Mouse (Mus musculus): ENCODE measurements at regions not wholly inside any gene's neighbourhood (a gene's known extent, or its start where the extent isn't known, plus 50 kb on each side); places are given as distances from the start of the nearest gene placed in this dataset.

DNA sequence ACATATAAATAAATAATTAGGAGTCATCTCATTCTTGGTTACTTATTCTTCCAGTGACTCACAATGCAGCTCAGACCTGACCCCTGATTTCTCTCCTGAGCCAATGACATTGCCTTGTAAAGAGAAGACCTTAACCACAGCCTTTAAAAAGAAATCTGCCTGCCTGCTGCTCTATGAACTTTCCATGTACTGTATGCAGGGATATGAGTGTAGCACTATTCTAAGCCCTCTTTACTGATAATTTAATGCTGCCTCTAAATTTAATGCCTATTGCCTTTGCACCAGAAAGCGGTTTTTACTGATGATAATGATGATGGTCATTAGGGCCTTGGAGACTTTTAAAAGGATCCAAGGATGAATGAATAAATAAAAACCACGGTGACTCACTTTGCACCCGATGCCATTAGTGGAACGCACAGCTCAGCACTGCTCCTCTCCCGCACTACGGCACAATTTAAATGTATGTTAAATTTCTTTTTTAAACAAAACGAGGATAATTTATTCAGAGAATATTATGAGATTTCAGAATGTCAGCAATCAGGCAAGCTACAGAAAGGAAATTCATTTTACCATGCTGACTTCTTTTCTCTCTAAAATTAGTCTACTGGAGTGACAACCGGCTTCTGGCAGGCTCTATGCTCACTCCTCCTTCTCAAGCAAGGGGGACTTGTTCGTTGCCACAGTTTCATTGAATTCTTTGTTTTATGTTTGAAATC, 139.5 kb upstream of the Zfp770 start:
- DNase-seq (ENCODE audit: low spot score): no peak
- Histone ChIP-seq H3K4me2 (replicated peaks; ENCODE audit: low read depth, low read length, severe bottlenecking) (no peak overlapping the region), H3K27ac (replicated peaks; ENCODE audit: low read depth, low read length) (no peak overlapping the region), H3K36me3 (ENCODE audit: control insufficient read depth, insufficient read depth, low read length) (no peaks in the 10 kb centered on the region), H3K4me3 (replicated peaks; ENCODE audit: low read length) (no peak overlapping the region), H3K9me3 (ENCODE audit: control insufficient read depth, low read length) (no peaks in the 10 kb centered on the region), H3K9ac (ENCODE audit: low read depth, low read length, severe bottlenecking) (no peak overlapping the region), H3K27me3 (ENCODE audit: control insufficient read depth, insufficient read depth, low read length) (no peaks in the 10 kb centered on the region), H3K4me1 (ENCODE audit: control insufficient read depth, insufficient read depth, low read length) (no peaks in the 10 kb centered on the region)
- WGBS: 72% methylated on average over 9 of the region's 9 CpGs
- ATAC-seq (ENCODE audit: low FRiP score, low read depth): no peak
- no peak for TF ChIP-seq POLR2A (IDR thresholded peaks at IDR 0.05; ENCODE audit: borderline replicate concordance, extremely low read depth, insufficient read depth, insufficient read length)

DNA sequence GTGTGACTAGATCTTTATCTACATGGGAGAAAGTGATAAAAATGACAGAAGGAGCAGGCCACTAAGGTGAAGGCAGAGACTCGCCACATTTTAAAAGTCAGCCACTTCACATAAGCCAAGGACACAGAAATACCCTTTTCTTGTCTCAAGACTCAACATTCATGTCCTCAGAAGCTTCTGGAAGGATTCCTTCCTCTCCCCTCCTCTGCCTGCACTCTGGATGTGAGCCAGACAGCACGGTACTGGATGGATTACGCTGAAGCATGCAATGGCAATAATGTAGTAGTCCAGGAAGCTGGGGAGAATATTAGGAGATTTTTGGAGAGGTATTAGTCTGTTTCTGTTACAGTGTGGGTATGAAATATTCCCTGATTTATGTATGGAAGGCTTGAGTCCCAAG, 100.5 kb upstream of the Zfp770 start:
- WGBS: 72% methylated on average over 3 of the region's 3 CpGs
- DNase-seq (ENCODE audit: low spot score) (no peak), ATAC-seq (ENCODE audit: low FRiP score, low read depth) (no peak)
- TF ChIP-seq POLR2A (IDR thresholded peaks at IDR 0.05; ENCODE audit: borderline replicate concordance, extremely low read depth, insufficient read depth, insufficient read length): no peak
- Histone ChIP-seq H3K4me1 (ENCODE audit: control insufficient read depth, insufficient read depth, low read length) (no peaks in the 10 kb centered on the region), H3K9ac (ENCODE audit: low read depth, low read length, severe bottlenecking) (no peak overlapping the region), H3K27ac (replicated peaks; ENCODE audit: low read depth, low read length) (no peak overlapping the region), H3K27me3 (ENCODE audit: control insufficient read depth, insufficient read depth, low read length) (no peaks in the 10 kb centered on the region), H3K9me3 (ENCODE audit: control insufficient read depth, low read length) (no peaks in the 10 kb centered on the region), H3K36me3 (ENCODE audit: control insufficient read depth, insufficient read depth, low read length) (no peaks in the 10 kb centered on the region), H3K4me2 (replicated peaks; ENCODE audit: low read depth, low read length, severe bottlenecking) (no peak overlapping the region), H3K4me3 (replicated peaks; ENCODE audit: low read length) (no peak overlapping the region)

DNA sequence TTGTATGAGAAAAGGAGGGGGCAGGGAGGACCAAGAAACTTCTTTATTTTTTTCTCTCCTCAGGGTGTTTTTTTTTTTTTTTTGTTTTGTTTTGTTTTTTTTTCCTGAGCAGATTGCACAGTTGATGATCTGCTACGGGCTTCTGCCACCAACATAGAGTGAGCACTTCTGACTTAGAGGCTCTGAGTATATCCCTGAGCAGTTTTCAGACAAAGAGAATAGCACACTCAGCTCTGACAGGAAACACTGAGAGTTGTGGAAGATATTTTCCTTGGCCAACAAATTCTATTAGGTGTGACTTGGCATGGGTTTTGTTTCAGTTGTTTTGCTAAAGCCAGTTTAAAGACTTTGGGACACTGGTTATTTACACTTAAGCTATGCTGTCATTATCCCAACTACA, 93.8 kb upstream of the Zfp770 start:
- Histone ChIP-seq H3K36me3 (ENCODE audit: control insufficient read depth, insufficient read depth, low read length) (no peaks in the 10 kb centered on the region), H3K9me3 (ENCODE audit: control insufficient read depth, low read length) (no peaks in the 10 kb centered on the region), H3K4me1 (ENCODE audit: control insufficient read depth, insufficient read depth, low read length) (no peaks in the 10 kb centered on the region), H3K27ac (replicated peaks; ENCODE audit: low read depth, low read length) (no peak overlapping the region), H3K4me3 (replicated peaks; ENCODE audit: low read length) (no peak overlapping the region), H3K9ac (ENCODE audit: low read depth, low read length, severe bottlenecking) (no peak overlapping the region), H3K4me2 (replicated peaks; ENCODE audit: low read depth, low read length, severe bottlenecking) (no peak overlapping the region), H3K27me3 (ENCODE audit: control insufficient read depth, insufficient read depth, low read length) (no peaks in the 10 kb centered on the region)
- TF ChIP-seq POLR2A (IDR thresholded peaks at IDR 0.05; ENCODE audit: borderline replicate concordance, extremely low read depth, insufficient read depth, insufficient read length): no peak
- 75% methylated on average over 1 of the region's 1 CpGs for WGBS
- no peak for ATAC-seq (ENCODE audit: low FRiP score, low read depth)
- DNase-seq (ENCODE audit: low spot score): no peak

DNA sequence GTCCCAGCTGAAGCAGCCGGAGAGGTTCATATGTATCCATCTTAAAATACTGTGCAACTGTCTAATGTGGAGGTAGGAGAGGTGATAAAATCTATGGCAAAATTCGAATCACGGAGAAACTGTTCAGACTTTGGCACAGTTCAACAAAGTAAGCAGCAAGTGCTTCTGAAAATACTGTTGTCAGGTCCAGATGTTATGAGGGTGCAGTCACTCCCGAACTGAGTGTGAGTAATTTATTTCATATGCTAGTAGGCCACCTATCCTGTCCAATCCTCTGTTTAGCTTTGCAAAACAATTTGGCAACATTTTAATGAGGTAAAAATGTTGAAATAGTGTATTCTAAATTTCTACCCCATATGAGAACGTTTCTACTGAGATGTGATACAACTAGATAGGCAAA, 90.1 kb upstream of the Zfp770 start:
- Histone ChIP-seq H3K9me3 (ENCODE audit: control insufficient read depth, low read length) (no peaks in the 10 kb centered on the region), H3K4me3 (replicated peaks; ENCODE audit: low read length) (no peak overlapping the region), H3K4me1 (ENCODE audit: control insufficient read depth, insufficient read depth, low read length) (no peaks in the 10 kb centered on the region), H3K27ac (replicated peaks; ENCODE audit: low read depth, low read length) (no peak overlapping the region), H3K27me3 (ENCODE audit: control insufficient read depth, insufficient read depth, low read length) (no peaks in the 10 kb centered on the region), H3K36me3 (ENCODE audit: control insufficient read depth, insufficient read depth, low read length) (no peaks in the 10 kb centered on the region), H3K4me2 (replicated peaks; ENCODE audit: low read depth, low read length, severe bottlenecking) (no peak overlapping the region), H3K9ac (ENCODE audit: low read depth, low read length, severe bottlenecking) (no peak overlapping the region)
- no peak for ATAC-seq (ENCODE audit: low FRiP score, low read depth)
- WGBS: 64% methylated on average over 5 of the region's 5 CpGs
- no peak for DNase-seq (ENCODE audit: low spot score)
- no peak for TF ChIP-seq POLR2A (IDR thresholded peaks at IDR 0.05; ENCODE audit: borderline replicate concordance, extremely low read depth, insufficient read depth, insufficient read length)

DNA sequence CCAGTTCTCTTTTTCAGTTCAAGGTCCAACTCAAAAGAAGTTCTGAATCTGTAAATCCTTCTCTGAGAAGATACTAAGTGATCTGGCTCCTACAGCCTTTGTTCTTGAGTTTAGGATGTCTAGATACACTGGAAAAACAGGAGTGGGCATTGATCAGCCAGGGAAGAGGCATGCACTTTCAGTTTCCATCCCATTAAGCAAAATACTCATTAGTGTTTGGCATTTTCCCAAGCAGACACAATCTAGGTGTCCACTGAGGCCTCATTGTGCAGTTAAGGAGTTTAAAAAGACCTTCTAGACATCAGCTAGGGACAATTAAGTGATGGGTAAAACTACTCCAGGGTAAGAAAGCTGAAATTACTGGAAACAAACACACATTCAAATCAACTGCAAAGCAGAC, 74.3 kb upstream of the Zfp770 start:
- no peaks in the 10 kb centered on the region for H3K9me3 ChIP-seq (ENCODE audit: control insufficient read depth, low read length)
- H3K4me3 ChIP-seq (replicated peaks; ENCODE audit: low read length): no peak overlapping the region
- DNase-seq (ENCODE audit: low spot score) (no peak), ATAC-seq (ENCODE audit: low FRiP score, low read depth) (no peak)
- no peak for TF ChIP-seq POLR2A (IDR thresholded peaks at IDR 0.05; ENCODE audit: borderline replicate concordance, extremely low read depth, insufficient read depth, insufficient read length)
- no peaks in the 10 kb centered on the region for H3K4me1 ChIP-seq (ENCODE audit: control insufficient read depth, insufficient read depth, low read length)
- H3K27ac ChIP-seq (replicated peaks; ENCODE audit: low read depth, low read length): no peak overlapping the region
- H3K36me3 ChIP-seq (ENCODE audit: control insufficient read depth, insufficient read depth, low read length): no peaks in the 10 kb centered on the region
- H3K9ac ChIP-seq (ENCODE audit: low read depth, low read length, severe bottlenecking): no peak overlapping the region
- H3K27me3 ChIP-seq (ENCODE audit: control insufficient read depth, insufficient read depth, low read length): no peaks in the 10 kb centered on the region
- no peak overlapping the region for H3K4me2 ChIP-seq (replicated peaks; ENCODE audit: low read depth, low read length, severe bottlenecking)
